Mouse (Mus musculus) cerebellum, postnatal 36 days (tissue): ENCODE data around the gene Gpr26.

Experiments used
- DNase-seq, 2 experiments: peaks; one replicate each; pipeline ENCODE4 v3.0.0; 2021 to 2022; ENCODE audit warnings: mixed read lengths in 2 of 2

The Gpr26 gene

DNA sequence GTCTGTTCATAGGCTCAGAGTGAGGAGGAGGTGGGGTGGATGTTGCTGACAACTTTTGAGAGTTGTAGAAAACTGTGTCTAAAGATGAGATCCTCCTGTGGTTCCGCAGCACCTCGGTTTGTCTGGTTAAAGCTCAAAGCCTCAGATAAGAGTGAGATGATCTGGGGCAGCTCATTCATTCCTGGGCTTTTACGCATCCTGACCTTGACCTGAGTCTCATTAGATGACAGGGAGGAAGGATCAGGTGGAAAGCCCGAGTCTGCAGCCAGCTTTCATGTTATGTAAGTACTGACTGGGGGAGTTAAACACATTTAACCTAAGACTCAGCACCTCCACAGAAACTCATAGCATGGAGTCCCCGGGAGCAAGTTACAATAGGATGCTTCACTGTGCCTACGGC is 60.4 kb downstream of the Gpr26 start:
- no peak for DNase-seq

DNA sequence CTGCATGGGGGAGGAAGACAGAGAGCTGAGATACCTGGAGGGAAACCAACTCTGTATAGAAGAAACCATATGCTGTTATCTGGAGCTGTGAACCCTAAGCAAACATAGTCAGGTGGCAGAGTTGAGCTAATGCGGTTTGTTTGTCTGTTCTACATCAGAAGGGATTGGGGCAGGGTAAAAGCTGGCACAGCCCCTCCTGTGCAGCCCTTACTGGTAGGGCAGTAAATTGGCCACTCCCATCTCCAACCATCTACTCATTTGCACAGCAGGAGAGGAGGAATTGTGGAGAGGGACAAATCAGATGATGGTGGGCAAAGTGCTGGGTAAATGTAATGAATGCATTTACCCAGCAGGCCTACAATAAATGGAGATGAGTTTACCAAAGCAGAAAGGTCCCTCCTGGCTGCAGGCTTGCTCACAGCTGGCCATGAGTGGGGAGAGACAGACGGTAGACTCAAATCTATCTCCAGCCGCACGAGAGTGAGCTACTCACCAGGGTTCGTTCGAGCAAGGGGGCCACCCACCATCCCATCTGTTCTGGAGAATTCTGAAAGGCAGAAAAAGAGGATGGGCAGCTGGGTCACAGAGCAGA is 65.8 kb downstream of the Gpr26 start:
- DNase-seq = no peak
